Mouse (Mus musculus) layer of hippocampus, postnatal 10 days (tissue): Measurements from ENCODE around the gene Cacnb1. TPM values are rescaled to one million over a fixed set of nuclear protein-coding genes. Genes with fewer than 3 reads are reported as not detected.
A peak's percentile ranks its signal among the peaks of the same experiment; 100 is the strongest.

Experiments used
- DNase-seq, 2 experiments: peaks; one replicate each; pipeline ENCODE4 v3.0.0; 2021; ENCODE audit warnings: low spot score in 2 of 2
- total RNA-seq, 2 experiments: library from RNA; stranded (reverse); gene quantifications; 2 replicates each; pipeline ENCODE4 v1.2.3; 2021

The Cacnb1 gene
- total RNA-seq, 2 experiments from 2014 or later: 118 TPM

GRCm38 (mm10) chr11:98042741-98043140 lies 19.9 kb upstream of the Cacnb1 start:
- no peak for DNase-seq

DNA sequence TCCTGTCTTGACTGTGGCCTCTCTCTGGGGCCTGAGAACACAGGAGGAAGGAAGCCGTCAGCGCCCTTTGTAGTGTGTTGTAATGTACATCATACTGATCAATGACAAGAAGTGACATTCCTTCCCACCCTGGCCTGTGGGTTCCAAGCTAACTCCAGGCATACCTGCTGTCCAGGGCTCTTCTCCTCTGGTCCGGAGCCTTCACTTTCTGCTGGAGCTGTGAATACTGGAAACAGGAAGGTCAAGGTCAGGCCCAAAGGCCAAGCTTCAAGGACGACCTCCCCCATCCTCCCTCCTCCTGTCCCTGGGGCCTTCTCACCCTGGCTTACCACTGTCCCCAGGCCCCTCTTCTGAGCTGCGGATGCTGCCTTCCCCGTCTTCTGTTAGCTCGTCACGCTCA lies 18.1 kb upstream of the Cacnb1 start:
- DNase-seq: no peak

- DNase-seq: no peak
Measured at GRCm38 (mm10) chr11:98037871-98038270, 15.0 kb upstream of the Cacnb1 start.

GRCm38 (mm10) chr11:98035977-98036377 lies 13.1 kb upstream of the Cacnb1 start:
- peak in 1 of 2 experiments; percentile 50 for DNase-seq

DNA sequence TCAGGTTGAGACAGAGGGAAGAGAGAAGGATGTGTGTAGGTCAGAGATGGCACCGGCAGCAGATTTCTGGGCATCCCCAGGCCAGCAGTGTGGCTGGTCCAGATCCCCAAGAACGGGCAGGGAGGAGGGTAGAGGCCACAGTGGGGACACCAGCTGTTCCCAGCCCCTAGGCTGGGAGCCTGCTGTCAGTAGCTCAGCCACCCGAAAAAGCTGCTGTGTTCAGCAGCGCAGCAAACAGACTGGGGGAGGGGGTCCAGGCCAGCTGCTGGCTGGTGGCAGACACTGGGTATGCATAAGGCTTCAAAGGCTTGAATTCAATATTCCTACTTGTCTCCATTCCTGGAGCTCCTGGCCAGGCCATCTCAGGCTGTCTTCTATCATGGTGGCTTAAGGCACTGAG lies 12.0 kb upstream of the Cacnb1 start:
- peak in 1 of 2 experiments; percentile 45 for DNase-seq

- DNase-seq: no peak
Measured at GRCm38 (mm10) chr11:98034061-98034460, 11.2 kb upstream of the Cacnb1 start.

DNA sequence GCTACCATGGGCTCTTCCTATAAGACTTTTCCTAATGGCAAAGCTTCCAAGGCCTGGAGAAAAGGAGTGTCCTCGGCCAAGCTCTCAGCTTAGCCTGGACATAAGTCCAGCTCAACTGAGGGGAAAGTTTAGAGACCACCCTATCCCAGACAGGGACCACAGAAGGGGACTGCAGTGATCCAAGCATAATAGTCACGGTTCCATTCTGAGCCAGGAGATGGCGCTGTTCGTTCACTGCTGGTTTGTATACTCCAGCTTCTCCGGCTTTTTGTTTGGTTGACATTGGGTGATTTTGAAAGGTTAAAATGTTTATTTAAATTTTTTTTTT lies 8.6 kb upstream of the Cacnb1 start:
- peak; percentile 91 to 94 for DNase-seq

- DNase-seq: no peak
Measured at GRCm38 (mm10) chr11:98030701-98031442, 8.0 kb upstream of the Cacnb1 start.

DNA sequence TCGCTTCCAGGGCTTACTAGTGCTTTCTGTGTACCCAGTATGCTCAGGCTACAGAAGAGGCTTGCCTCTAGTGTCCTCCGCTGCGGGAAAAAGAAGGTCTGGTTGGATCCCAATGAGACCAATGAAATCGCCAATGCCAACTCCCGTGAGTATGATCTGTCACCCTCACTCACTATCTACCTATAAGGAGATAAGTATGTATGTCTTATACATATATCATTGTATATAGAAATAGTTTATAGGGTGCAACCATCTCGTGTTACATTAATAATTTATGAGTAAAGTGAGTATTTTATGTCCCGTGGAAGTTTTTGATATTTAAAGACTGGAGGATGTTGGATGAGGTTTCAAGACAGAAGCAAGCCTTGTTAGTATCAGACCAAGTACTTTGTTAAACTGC lies 5.0 kb upstream of the Cacnb1 start:
- DNase-seq: no peak

DNA sequence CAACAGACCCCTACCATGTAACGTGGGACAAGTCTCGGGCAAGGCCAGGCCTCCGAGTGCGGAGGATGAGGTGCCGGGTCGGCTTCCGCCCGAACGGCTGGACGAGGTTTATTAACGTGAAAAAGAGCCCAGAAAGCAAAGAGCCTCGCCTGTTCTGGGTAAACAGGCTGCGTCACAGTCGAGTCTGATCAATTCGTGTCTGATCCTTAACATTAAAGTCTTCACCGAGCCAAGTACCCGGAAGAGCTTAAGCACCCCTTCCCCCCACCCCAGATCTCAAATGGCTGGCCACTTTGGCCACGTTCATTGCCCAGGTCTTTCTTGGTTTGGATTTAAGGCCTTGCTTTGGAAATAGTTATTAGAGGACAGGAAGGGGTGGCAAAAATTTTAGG lies 4.5 kb upstream of the Cacnb1 start:
- DNase-seq: no peak

- DNase-seq: peak; percentile 94 to 96
Measured at GRCm38 (mm10) chr11:98026570-98027296, 3.9 kb upstream of the Cacnb1 start, which contains the start of gene Rpl19. Rpl19 (plus strand) TSS chr11:98026710.

DNA sequence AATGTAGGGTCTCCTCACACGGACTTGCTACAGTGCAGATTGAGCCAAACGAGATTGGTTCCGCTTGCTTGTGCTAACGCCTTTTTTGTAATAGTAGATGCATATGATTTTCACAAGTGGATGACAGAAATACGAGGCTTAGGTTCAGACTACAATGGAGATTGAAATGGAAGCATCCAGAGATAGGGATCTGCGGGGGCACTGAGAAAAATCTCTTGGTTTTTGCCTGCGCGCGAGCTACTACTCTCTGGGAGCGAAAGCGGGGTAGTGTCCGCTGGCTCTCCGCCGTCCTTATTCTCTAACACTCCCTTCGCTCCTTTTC lies 3.4 kb upstream of the Cacnb1 start:
- no peak for DNase-seq

GRCm38 (mm10) chr11:98024516-98024915 lies 1.7 kb upstream of the Cacnb1 start:
- DNase-seq: no peak

GRCm38 (mm10) chr11:98022253-98022554 lies 630 bp downstream of the Cacnb1 start:
- no peak for DNase-seq

DNA sequence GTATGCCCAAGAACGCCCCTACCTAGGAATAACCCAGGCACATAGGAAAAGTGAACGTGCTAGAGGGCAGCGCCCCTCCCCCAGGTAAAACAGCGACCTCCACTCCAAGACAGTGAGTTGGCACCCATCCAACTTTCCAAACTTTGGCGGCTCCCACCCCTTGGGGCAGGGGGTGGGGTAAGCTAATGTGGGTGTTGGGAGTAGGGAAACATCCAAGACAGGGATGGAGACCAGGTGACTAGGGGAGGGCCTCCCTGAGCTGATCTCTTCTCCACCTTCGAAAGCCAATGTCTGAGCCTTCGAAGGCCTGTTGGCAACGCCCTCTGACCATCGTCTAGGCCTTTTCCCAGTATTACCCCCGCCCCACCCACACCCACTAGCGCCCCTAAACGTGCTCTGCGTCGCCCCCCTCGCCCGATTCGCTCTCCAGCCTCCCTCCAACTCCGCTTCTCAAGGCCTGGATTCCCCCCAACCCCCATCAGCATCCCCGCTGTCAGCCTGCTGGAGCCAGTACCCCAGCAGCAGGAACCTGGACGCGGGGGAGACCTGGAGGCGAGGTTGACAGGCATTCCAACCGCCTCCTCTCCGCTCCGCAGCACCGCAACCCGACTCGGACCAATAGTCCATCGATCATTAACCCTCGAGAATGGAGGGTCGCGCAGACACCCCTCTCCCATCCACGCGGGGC lies 1.1 kb downstream of the Cacnb1 start:
- DNase-seq: peak; percentile 71 to 74

DNA sequence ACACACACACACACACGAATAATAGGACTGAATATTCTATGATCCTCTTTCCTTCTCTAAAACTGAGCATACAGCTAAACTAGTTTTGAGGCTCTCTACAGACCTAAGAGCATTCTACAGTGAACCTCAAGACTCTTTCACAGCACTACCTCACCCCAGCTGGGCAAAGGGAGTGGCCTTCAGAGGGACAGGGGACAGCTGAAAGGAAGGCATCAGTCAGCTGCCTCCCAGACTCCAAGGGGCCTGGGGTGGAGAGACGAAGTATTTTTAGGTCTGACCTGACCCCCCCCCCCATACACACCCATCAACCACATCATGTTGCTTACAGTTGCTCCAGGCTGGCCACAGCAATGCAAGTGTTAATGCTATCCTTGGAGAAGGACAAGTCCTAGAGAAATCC lies 1.7 kb downstream of the Cacnb1 start:
- no peak for DNase-seq

DNA sequence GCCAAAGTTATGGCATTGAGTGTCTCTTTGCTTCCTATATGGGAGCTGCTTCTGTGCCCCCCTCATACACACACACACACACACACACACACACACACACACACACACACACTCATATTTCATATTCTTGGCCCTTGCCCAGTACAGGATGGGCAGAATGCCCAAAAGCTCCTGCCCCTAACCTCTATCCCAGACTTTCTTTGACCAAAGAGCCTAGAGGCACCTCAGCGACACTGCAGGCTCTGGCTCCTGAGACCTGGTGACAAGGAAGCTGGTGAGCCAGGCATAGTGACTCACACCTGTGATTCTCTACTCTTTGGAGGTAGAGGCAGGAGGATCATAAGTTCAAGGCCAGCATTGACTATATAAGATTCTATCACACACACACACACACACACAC lies 2.1 kb downstream of the Cacnb1 start:
- DNase-seq: peak in 1 of 2 experiments; percentile 41

- no peak for DNase-seq
Measured at GRCm38 (mm10) chr11:98019883-98020610, 2.8 kb downstream of the Cacnb1 start.

- DNase-seq: peak; percentile 72 to 79
Measured at GRCm38 (mm10) chr11:98018858-98019641, 3.8 kb downstream of the Cacnb1 start.

DNA sequence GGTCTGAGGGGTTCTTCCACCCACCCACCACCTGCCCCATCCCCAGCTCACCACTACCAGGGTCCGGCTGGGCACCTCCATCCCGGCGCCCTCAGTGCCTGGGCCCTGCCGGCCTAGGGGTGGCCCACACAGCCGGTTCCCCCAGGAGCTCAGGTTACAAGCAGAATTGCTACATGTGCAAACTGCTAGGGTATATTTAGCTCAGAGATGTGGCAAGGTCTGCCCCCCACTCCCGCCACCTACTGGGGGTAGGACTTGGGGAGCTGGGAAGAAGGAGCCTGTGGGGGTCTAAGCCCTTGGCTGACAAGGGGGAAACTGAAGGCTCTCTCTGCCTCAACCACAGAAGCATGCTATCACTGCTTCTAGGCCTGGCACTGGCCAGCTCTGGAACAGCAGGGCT lies 4.6 kb downstream of the Cacnb1 start:
- no peak for DNase-seq

GRCm38 (mm10) chr11:98016824-98017223 lies 6.0 kb downstream of the Cacnb1 start:
- no peak for DNase-seq
